Mouse (Mus musculus) embryonic facial prominence, embryonic 12.5 days (tissue): ENCODE data around the gene Zdhhc14. TPM values are rescaled to one million over a fixed set of nuclear protein-coding genes. Genes with fewer than 3 reads are reported as not detected.
A peak's percentile ranks its signal among the peaks of the same experiment; 100 is the strongest.
"Not testable (repeated sequence)": the region's sequence is repeated elsewhere in the genome, so short reads cannot be mapped to it uniquely, and the experiment has no call there.

ENCODE experiments used
- ATAC-seq: fragments of 200-750 bp; cut with Nextera tagmentation; 2 replicates; pipeline ENCODE4 v1.8.0; 2017; ENCODE audit not compliant: insufficient number of reproducible peaks, insufficient read depth, low FRiP score, low TSS enrichment
- H3K27ac ChIP-seq: fragments of 300-500 bp; sonication (generic); 2 replicates; pipeline ENCODE4 v1.5.1; 2016; ENCODE audit warnings: mild to moderate bottlenecking
- H3K27me3 ChIP-seq: fragments of 300-500 bp; sonication (generic); 2 replicates; pipeline ENCODE4 v1.6.1; 2016; ENCODE audit warnings: mild to moderate bottlenecking, moderate library complexity
- H3K36me3 ChIP-seq: fragments of 300-500 bp; sonication (generic); 2 replicates; pipeline ENCODE4 v1.6.1; 2016; ENCODE audit warnings: mild to moderate bottlenecking
- H3K4me1 ChIP-seq: fragments of 300-500 bp; sonication (generic); 2 replicates; pipeline ENCODE4 v1.6.1; 2016
- H3K4me2 ChIP-seq: fragments of 300-500 bp; sonication (generic); replicated peaks from 2 replicates; pipeline ENCODE4 v1.6.1; 2016; ENCODE audit warnings: mild to moderate bottlenecking, moderate library complexity
- H3K4me3 ChIP-seq: fragments of 300-500 bp; sonication (generic); 2 replicates; pipeline ENCODE4 v1.5.1; 2016; ENCODE audit warnings: mild to moderate bottlenecking
- H3K9ac ChIP-seq: fragments of 300-500 bp; sonication (generic); 2 replicates; pipeline ENCODE4 v1.6.1; 2016; ENCODE audit warnings: mild to moderate bottlenecking, moderate library complexity
- H3K9me3 ChIP-seq: fragments of 300-500 bp; sonication (generic); 2 replicates; pipeline ENCODE4 v1.6.1; 2016; ENCODE audit warnings: mild to moderate bottlenecking, moderate library complexity
- WGBS: fragments of 180-500 bp; shearing (Covaris S2); methylation state at CpG from one replicate; pipeline ENCODE4 v1.1.7; 2016; 5-methylcytosine and 5-hydroxymethylcytosine counted together
- polyA plus RNA-seq: library from polyadenylated mRNA; unstranded; fragments of >200 nt; fragmentation: Nextera tagmentation; extraction: Ambion mirVana; gene quantifications from 2 replicates; pipeline ENCODE4 v1.2.1, GENCODE M21; 2016

Zdhhc14 gene
- polyA plus RNA-seq, 1 experiment from 2014 or later, result 4.0 TPM

DNA sequence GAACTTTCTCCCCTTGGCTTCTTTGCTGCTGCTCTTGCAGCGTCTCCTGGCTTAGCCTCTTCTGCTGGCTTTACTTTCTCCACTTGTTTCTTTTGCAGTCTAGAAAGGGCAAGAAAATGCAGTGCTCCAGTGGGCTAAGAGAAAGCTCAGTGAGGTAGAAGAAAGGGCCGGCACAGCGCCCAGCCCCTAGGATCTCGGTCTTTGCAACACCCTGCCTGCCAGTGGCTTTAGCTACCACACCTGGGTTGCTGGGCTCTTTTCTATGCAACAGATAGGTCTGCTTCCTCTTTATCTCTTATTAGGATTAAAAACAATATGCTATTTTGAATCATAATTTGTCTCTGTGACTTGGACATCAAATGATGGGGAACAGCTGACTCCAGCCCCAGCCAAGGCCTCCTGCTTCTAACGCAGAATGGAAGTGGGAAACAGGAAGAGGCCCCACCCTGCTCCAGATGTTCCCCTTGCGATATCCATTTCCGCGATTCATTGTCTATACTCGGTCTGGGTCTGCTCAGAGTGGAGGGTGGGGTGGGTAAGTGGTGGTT, 122.5 kb downstream of the Zdhhc14 start:
- Histone ChIP-seq H3K4me3 (no peak overlapping the region), H3K36me3 (no peaks in the 10 kb centered on the region), H3K27me3 (no peaks in the 10 kb centered on the region), H3K4me1 (0 out of 2 replicates have a peak, but pooled peaks cover 9% of the 10 kb centered on the region), H3K27ac (no peak overlapping the region), H3K4me2 (no peak overlapping the region), H3K9ac (no peak overlapping the region), H3K9me3 (peaks cover 4% of the 10 kb centered on the region; the same call in 1 of the 2 replicates)
- ATAC-seq, result peak; percentile 28; the same call in 1 of the 2 replicates
- 63% methylated on average over 9 of the region's 9 CpGs for WGBS

GRCm38 (mm10) chr17:5621626-5622591, 129.6 kb downstream of the Zdhhc14 start:
- Histone ChIP-seq H3K36me3 (no peaks in the 10 kb centered on the region), H3K27ac (no peak overlapping the region), H3K4me2 (no peak overlapping the region), H3K9me3 (peaks cover under 1% of the 10 kb centered on the region; the same call in 1 of the 2 replicates), H3K4me1 (no peaks in the 10 kb centered on the region), H3K9ac (no peak overlapping the region), H3K4me3 (no peak overlapping the region), H3K27me3 (no peaks in the 10 kb centered on the region)
- no peak for ATAC-seq
- WGBS, result 87% methylated on average over 25 of the region's 25 CpGs

DNA sequence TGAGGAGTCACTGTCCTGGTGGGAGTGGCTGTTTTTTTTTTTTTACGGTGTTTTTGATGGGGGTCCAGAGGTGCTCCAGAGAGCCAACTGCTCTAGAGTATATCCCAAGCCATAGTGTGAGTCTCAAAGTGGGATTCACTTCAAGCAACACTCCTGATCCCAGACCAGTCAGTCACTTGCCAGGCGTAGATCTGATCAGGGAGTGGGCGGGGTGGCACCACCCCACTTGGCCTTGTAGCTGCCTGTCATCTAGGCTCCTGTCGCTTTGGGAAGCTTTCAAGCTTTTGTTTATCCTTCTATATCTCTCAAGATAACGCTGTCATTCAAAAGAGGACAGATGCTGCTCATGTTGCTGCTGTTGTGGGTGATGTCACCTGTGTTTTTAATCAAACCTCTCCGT, 130.4 kb downstream of the Zdhhc14 start:
- WGBS, result 70% methylated on average over 6 of the region's 6 CpGs
- Histone ChIP-seq H3K4me1 (no peaks in the 10 kb centered on the region), H3K27me3 (no peaks in the 10 kb centered on the region), H3K36me3 (no peaks in the 10 kb centered on the region), H3K4me3 (no peak overlapping the region), H3K9me3 (no peaks in the 10 kb centered on the region), H3K4me2 (no peak overlapping the region), H3K9ac (no peak overlapping the region), H3K27ac (no peak overlapping the region)
- no peak for ATAC-seq

DNA sequence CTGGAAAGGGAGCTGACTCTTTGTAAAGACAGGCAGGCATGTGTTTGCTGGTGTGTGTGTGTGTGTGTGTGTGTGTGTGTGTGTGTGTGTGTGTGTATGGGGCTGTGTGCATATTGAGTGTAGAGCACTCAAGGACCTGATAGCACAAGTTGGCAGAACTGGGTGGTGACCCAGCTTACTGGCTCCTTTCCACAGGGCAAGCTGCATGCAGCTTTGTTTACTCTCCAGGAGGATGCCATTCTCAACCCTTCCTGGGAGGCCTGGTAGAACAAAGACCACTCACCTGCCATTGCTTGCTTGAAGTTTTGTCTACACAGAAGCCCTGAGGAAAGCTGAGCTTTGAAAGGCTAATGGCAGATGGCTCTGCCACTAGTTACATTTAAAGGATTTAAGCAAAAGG, 130.8 kb downstream of the Zdhhc14 start:
- H3K4me1 ChIP-seq, result no peaks in the 10 kb centered on the region
- H3K36me3 ChIP-seq, result no peaks in the 10 kb centered on the region
- H3K27ac ChIP-seq, result no peak overlapping the region
- no peak for ATAC-seq
- no peaks in the 10 kb centered on the region for H3K9me3 ChIP-seq
- H3K4me2 ChIP-seq, result no peak overlapping the region
- no peaks in the 10 kb centered on the region for H3K27me3 ChIP-seq
- no peak overlapping the region for H3K9ac ChIP-seq
- no peak overlapping the region for H3K4me3 ChIP-seq

GRCm38 (mm10) chr17:5624815-5625214, 132.5 kb downstream of the Zdhhc14 start:
- not testable (repeated sequence) for H3K4me3 ChIP-seq, H3K27me3 ChIP-seq, H3K4me2 ChIP-seq, H3K4me1 ChIP-seq, ATAC-seq, H3K9me3 ChIP-seq, H3K36me3 ChIP-seq, H3K9ac ChIP-seq, H3K27ac ChIP-seq
- WGBS, result 77% methylated on average over 1 of the region's 1 CpGs

- ATAC-seq, result no peak
- Histone ChIP-seq H3K4me1 (no peaks in the 10 kb centered on the region), H3K4me2 (no peak overlapping the region), H3K27me3 (no peaks in the 10 kb centered on the region), H3K9ac (no peak overlapping the region), H3K4me3 (no peak overlapping the region), H3K27ac (no peak overlapping the region), H3K9me3 (no peaks in the 10 kb centered on the region), H3K36me3 (no peaks in the 10 kb centered on the region)
- WGBS, result 74% methylated on average over 3 of the region's 3 CpGs
These were observed 134.0 kb downstream of the Zdhhc14 start for GRCm38 (mm10) chr17:5626402-5626801.

GRCm38 (mm10) chr17:5627664-5628063, 135.3 kb downstream of the Zdhhc14 start:
- Histone ChIP-seq H3K9ac (no peak overlapping the region), H3K4me2 (no peak overlapping the region), H3K9me3 (no peaks in the 10 kb centered on the region), H3K27ac (no peak overlapping the region), H3K4me1 (peaks cover 2% of the 10 kb centered on the region; the same call in 1 of the 2 replicates), H3K4me3 (no peak overlapping the region), H3K27me3 (no peaks in the 10 kb centered on the region), H3K36me3 (no peaks in the 10 kb centered on the region)
- WGBS, result 92% methylated on average over 5 of the region's 5 CpGs
- no peak for ATAC-seq

DNA sequence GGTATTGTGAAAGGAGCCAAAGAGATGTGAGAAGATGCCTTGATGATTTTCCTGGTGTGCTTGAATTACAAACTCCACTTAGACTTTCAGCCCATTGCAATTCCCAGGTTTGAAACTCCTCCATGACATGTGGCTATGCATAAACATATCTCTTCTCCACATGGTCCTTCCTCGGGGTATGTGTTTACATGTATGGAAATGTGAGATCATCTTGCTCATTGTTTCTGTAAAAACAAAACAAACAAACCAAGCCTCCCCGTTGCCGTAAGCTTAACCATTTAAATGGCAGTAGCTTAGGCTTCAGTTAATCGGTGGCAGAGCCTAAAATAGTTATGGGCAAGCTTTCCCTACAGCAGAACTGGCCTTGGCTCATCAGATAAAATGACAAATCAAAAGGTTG, 137.3 kb downstream of the Zdhhc14 start:
- Histone ChIP-seq H3K27ac (no peak overlapping the region), H3K36me3 (no peaks in the 10 kb centered on the region), H3K4me2 (no peak overlapping the region), H3K4me3 (no peak overlapping the region), H3K27me3 (no peaks in the 10 kb centered on the region), H3K9ac (no peak overlapping the region), H3K9me3 (no peaks in the 10 kb centered on the region), H3K4me1 (peaks cover 5% of the 10 kb centered on the region; the same call in 1 of the 2 replicates)
- no peak for ATAC-seq
- WGBS, result 56% methylated on average over 4 of the region's 4 CpGs

DNA sequence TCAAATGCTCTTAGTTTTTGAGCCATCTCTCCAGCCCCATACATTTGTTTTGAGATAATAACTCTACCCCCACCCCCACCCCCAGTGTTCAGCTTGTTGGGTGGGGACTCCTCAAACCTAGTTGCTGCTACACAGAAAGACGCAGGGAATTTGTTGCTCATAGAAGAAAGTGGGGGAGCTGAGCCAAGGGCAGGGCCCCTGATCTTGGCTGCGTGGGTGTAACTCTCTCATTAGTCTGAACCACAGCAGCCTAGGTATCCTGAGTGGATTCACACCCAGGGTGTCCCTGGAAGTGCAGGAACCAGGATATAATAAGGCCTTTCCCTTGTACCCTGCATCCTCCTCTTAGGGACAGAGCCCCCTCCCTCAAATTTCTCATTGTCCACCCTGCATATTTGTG, 142.9 kb downstream of the Zdhhc14 start:
- no peak overlapping the region for H3K4me3 ChIP-seq
- no peaks in the 10 kb centered on the region for H3K27me3 ChIP-seq
- ATAC-seq, result no peak
- H3K4me1 ChIP-seq, result peaks cover 5% of the 10 kb centered on the region; the same call in 1 of the 2 replicates
- H3K27ac ChIP-seq, result no peak overlapping the region
- no peaks in the 10 kb centered on the region for H3K9me3 ChIP-seq
- H3K9ac ChIP-seq, result no peak overlapping the region
- no peak overlapping the region for H3K4me2 ChIP-seq
- 71% methylated on average over 2 of the region's 2 CpGs for WGBS
- H3K36me3 ChIP-seq, result no peaks in the 10 kb centered on the region

GRCm38 (mm10) chr17:5641436-5641835, 149.1 kb downstream of the Zdhhc14 start:
- Histone ChIP-seq H3K27ac (no peak overlapping the region), H3K27me3 (no peaks in the 10 kb centered on the region), H3K4me2 (no peak overlapping the region), H3K36me3 (no peaks in the 10 kb centered on the region), H3K9me3 (no peaks in the 10 kb centered on the region), H3K9ac (no peak overlapping the region), H3K4me3 (no peak overlapping the region), H3K4me1 (no peaks in the 10 kb centered on the region; the same call in 1 of the 2 replicates)
- no peak for ATAC-seq
- 91% methylated on average over 8 of the region's 8 CpGs for WGBS

DNA sequence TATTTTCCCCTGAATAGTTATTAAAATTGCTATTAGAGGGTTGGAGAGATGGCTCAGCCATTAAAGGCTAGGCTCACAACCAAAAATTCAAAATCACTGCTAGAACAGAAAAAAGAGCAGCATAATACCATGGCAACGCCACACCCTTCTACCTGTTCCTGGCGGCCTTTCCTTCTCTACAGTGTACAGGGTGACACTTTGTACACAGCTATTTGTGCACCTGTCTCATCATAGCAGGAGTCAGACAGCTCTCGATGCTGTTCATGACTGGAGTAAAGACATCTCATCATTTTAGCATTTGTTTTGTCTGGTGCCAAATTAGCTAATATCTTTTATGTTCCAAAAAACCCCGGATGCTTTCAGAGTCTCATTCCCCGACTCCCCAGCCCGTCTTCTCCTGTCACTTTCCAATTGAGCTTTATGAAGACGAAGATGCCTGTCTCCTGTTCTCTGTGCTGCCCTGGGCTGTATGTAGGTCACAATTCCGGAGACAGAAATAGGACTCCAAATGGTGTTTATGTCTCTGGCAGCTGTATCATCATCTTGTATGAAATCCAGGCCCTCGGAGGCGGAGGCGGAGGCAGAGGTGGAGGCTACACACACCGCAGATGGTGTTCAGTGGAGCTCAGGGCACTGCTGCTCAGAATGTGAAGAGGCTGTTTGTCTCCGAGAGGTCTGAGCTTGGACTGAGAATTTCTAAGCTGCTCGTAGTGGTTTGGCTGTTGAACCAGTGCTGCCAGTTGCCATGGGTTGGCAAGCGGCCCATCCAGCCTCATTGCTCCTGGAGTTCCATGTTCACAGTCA, 150.8 kb downstream of the Zdhhc14 start:
- H3K27ac ChIP-seq, result no peak overlapping the region
- no peak overlapping the region for H3K4me2 ChIP-seq
- no peaks in the 10 kb centered on the region for H3K27me3 ChIP-seq
- H3K4me3 ChIP-seq, result no peak overlapping the region
- no peak overlapping the region for H3K9ac ChIP-seq
- no peaks in the 10 kb centered on the region for H3K4me1 ChIP-seq
- no peaks in the 10 kb centered on the region for H3K9me3 ChIP-seq
- H3K36me3 ChIP-seq, result no peaks in the 10 kb centered on the region
- ATAC-seq, result no peak
- 80% methylated on average over 15 of the region's 15 CpGs for WGBS
